Mouse (Mus musculus) right cerebral cortex, postnatal 25 days (tissue): ENCODE results near the gene Gpr39.

Experiments
- DNase-seq: peaks from one replicate; pipeline ENCODE4 v3.0.0; 2022

Gene Gpr39

DNA sequence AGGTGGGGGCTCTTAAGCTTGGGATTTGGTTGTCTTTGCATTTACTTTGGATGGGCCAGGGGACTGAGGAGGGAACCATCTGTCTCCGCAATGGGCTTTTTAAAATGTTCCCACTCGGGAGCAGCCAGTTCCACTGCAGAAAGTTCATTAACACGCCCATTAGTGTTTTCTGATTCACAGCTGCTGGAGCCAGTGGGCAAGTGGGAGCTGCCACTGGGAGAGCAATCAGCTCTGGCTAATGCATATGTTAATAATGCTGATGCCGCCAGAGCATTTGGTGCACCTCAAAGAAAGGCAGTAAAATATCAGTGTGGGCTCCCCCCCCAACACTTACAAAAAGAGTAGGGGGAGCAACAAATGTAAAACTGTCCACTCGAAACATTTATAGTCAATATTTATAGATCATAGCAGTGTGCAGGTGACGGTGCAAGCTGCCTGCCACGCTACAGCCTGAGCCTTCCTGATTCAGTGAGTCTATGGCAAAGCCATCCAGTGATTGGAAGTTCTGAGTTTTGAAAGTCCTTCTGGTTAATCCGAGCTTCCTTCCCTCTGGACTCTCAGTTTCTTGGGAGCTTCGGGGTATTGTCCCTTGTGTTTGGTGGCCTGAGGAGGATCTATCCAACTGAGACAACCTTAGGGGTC, 136.5 kb downstream of the Gpr39 start:
- DNase-seq, result no peak

DNA sequence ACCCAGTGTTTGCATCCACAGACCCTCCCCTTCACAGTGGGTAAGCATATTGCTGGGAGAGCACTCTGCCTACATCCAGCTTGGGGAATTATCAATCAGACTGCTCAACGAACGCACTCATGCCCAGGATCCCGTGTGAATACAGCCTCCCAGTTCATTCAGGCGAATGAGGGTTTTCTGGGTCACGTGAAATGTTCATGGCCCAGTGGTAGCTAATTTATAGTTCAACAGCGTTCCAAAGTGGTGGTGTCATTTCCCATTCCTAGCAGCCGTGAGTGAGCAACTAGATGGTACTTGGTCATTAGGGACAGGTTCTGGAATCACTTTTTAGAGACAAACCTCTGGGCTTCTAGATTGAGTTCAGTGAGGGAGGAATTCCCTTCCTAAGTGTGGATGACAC, 144.3 kb downstream of the Gpr39 start:
- no peak for DNase-seq

- no peak for DNase-seq
These were observed 146.8 kb downstream of the Gpr39 start for GRCm38 (mm10) chr1:125823611-125824010.

DNA sequence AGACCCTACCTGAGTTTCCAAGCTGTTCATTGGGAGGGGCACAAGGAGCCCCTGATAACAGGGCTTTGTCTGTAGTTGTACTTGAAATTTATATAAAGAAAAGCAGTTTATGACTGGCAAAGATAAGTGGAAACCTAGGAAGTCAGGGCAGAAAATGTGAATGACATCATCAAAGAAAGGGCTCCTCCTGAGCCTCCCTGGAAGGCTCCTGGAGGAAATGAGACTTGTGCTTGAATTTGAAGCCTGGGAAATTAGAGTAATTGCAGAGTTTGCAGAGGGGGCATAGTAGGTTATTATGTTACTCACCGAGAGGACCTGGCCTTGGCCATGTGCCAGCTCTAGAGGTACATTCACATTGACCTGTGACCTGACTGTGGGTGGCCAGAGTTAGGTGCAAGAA, 160.7 kb downstream of the Gpr39 start:
- DNase-seq, result no peak

- DNase-seq, result no peak
These were observed 163.1 kb downstream of the Gpr39 start for GRCm38 (mm10) chr1:125839746-125840392.

- no peak for DNase-seq
These were observed 177.9 kb downstream of the Gpr39 start for GRCm38 (mm10) chr1:125854646-125855045.

DNA sequence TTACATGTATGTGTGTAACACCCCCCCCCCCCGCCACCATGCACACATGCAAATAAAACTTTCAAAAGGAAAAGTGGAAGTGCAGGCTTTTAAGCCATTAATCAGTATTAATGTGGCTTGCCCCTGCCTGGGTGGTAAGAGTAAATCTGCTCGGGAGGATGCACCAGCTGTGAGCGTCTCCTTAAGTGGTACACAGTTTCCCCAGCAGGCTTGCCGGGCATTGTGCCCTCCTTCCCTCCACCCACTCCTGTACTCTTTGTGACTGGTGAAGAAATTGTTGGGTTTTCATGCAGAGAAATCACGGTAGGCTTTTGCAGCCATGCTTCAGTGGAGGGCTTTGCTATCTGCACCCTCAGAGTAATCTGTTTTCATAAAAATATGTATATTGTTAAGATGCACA, 181.8 kb downstream of the Gpr39 start:
- peak; percentile 26 for DNase-seq

DNA sequence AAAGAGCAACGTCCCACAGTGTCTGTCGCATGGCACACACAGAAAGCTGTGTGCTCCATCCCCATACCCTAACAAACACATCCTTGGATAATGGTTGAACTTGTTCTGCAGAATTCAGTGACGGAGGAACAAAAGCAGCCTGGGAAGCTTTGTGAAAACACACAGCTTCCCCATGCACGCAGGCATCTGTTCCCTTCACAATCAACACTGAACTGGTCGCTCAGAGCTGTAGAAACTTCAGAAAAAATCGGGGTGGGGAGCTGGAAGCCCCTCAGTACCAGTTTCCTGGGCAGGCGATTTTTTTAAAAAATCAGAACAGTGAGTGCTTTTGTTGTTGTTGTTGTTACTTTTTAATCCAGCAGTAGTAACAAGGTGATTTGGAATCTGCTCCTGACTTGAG, 193.3 kb downstream of the Gpr39 start:
- no peak for DNase-seq

GRCm38 (mm10) chr1:125893158-125893557, 216.4 kb downstream of the Gpr39 start:
- no peak for DNase-seq

GRCm38 (mm10) chr1:125910211-125910870, 233.5 kb downstream of the Gpr39 start:
- DNase-seq, result peak; percentile 20

DNA sequence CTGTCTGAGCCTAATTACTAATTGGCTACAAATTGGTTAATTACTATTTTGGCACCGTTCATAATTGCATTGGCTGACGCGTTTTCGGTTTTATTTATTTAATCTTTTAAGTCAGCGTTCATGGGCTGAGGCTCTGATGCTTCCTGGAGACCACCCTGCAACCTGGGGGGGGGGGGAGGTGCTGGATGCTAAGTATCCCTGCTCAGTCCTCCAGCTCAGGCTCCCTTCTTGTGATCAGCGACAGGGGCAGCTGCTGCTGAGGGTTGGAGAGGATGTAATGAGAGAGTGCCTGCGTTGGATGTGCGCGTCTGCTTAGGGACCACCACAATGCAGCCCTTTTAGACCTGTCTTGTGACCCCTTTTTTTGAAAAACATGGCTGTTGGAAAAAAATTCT, 234.1 kb downstream of the Gpr39 start:
- no peak for DNase-seq

DNA sequence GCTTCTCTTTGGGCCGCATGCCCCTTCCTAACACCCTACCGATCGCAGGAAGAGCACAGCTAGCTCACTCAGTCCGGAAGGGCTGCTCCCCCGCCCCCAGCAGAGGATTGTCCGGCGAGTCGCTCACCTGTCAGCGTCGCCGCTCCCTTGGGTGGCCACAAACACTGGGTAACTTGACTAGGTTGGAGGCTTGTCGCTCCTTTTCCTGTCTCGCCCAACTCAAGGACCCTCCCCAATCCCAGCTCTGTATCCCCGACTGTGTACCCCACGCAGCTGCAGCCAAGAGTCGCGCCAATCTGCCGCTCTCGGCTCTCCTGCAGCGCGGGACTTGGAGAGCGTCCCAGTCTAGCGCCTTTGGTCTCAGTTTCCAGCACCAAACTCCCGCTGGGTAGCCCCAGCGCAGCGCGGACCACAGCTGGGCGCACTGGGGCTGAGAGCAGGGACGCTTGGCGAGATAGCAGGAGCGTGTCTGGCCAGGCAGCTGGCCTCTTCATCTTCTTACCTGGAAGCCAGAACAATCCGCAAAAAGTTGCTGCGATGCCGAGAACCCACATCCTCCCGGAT, 234.6 kb downstream of the Gpr39 start:
- peak; percentile 52 for DNase-seq

DNA sequence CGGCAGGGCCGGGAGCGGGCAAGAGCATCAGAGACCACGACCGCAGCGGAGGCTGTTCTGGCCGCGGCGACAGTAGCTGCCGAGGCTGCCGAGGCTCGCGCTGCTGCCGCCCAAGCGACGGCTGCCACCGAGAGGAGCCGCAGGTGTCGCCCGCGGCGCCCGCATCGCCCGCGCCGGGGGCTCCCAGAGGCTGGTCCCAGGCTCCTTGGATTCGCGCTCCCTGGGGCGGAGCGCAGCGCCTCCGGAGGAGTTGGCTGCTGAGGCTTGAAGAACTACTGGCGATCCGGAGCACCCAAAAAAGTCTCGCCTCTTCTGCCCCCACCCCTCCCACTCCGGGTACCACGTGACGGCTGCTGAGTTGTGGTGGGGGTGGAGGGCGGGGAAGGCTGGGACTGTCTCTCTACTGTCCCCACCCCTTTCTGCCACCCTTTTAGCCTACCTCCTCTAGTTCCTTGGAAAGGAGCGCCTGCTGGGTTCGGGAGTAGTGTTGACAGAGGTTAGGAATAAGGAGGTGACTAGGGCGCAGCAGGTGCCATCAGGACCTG, 235.2 kb downstream of the Gpr39 start:
- DNase-seq, result peak; percentile 72

GRCm38 (mm10) chr1:125912601-125913600, 236.1 kb downstream of the Gpr39 start, which contains the start of gene Lypd1:
TSS of gene Lypd1 (minus strand) at chr1:125913101.
- peak; percentile 22 for DNase-seq

GRCm38 (mm10) chr1:125920696-125921095, 243.9 kb downstream of the Gpr39 start:
- DNase-seq, result no peak

- DNase-seq, result no peak
These were observed 246.3 kb downstream of the Gpr39 start for GRCm38 (mm10) chr1:125923062-125923461.
